Mouse (Mus musculus) midbrain, postnatal 0 days (tissue): ENCODE measurements at regions not wholly inside any gene's neighbourhood (a gene's known extent, or its start where the extent isn't known, plus 50 kb on each side); places are given as distances from the start of the nearest gene placed in this dataset.
"Not testable (repeated sequence)": the region's sequence is repeated elsewhere in the genome, so short reads cannot be mapped to it uniquely, and the experiment has no call there.

Experiments
- ATAC-seq: fragments of 200-750 bp; cut with Nextera tagmentation; 2 replicates; pipeline ENCODE4 v1.8.0; 2017; ENCODE audit warnings: moderate number of reproducible peaks, mild to moderate bottlenecking, moderate TSS enrichment, moderate library complexity; ENCODE audit not compliant: low FRiP score
- DNase-seq: peaks from one replicate; pipeline ENCODE4 v3.0.0-alpha.2; 2015; ENCODE audit warnings: low spot score
- H3K27ac ChIP-seq: fragments of 300-500 bp; sonication (generic); 2 replicates; pipeline ENCODE4 v1.5.1; 2014; ENCODE audit warnings: low read depth, mild to moderate bottlenecking, low read length, mixed read lengths
- H3K27me3 ChIP-seq: fragments of 300-500 bp; sonication (generic); 2 replicates; pipeline ENCODE4 v1.6.1; 2014; ENCODE audit warnings: low read length, control low read depth, mixed read lengths; ENCODE audit not compliant: insufficient read depth
- H3K36me3 ChIP-seq: fragments of 300-500 bp; sonication (generic); 2 replicates; pipeline ENCODE4 v1.6.1; 2014; ENCODE audit warnings: low read length, control low read depth, mixed read lengths; ENCODE audit not compliant: insufficient read depth
- H3K4me1 ChIP-seq: fragments of 300-500 bp; sonication (generic); 2 replicates; pipeline ENCODE4 v1.6.1; 2014; ENCODE audit warnings: mild to moderate bottlenecking, control low read depth, antibody characterized with exemption, low read length, mixed read lengths; ENCODE audit not compliant: insufficient read depth
- H3K4me2 ChIP-seq: fragments of 300-500 bp; sonication (generic); 2 replicates; pipeline ENCODE4 v1.6.1; 2014; ENCODE audit warnings: low read depth, mild to moderate bottlenecking, low read length, mixed read lengths; ENCODE audit not compliant: poor library complexity, severe bottlenecking
- H3K4me3 ChIP-seq: fragments of 300-500 bp; sonication (generic); 2 replicates; pipeline ENCODE4 v1.5.1; 2014; ENCODE audit warnings: low read depth, mild to moderate bottlenecking, low read length, moderate library complexity
- H3K9ac ChIP-seq: fragments of 300-500 bp; sonication (generic); replicated peaks from 2 replicates; pipeline ENCODE4 v1.6.1; 2014; ENCODE audit warnings: mild to moderate bottlenecking, low read length, moderate library complexity, mixed read lengths; ENCODE audit not compliant: poor library complexity, severe bottlenecking
- H3K9me3 ChIP-seq: fragments of 300-500 bp; sonication (generic); 2 replicates; pipeline ENCODE4 v1.6.1; 2016; ENCODE audit warnings: low read length, control low read depth
- CTCF ChIP-seq: IDR thresholded peaks from 2 replicates; pipeline ENCODE4 v1.5.1; 2016; ENCODE audit warnings: antibody characterized with exemption, mild to moderate bottlenecking
- WGBS: fragments of 180-500 bp; shearing (Covaris S2); extraction: QIAGEN DNeasy Blood & Tissue Kit; methylation state at CpG from one replicate; pipeline ENCODE4 v1.1.7; 2014; 5-methylcytosine and 5-hydroxymethylcytosine counted together

GRCm38 (mm10) chr16:21004871-21005270 lies 148.9 kb downstream of the Teddm3 start:
- DNase-seq (no peak), ATAC-seq (no peak)
- Histone ChIP-seq H3K4me2 (no peak overlapping the region), H3K36me3 (no peaks in the 10 kb centered on the region), H3K4me3 (no peak overlapping the region), H3K4me1 (no peaks in the 10 kb centered on the region), H3K9me3 (no peaks in the 10 kb centered on the region), H3K27ac (no peak overlapping the region), H3K9ac (no peak overlapping the region), H3K27me3 (no peaks in the 10 kb centered on the region)
- no peak for TF ChIP-seq CTCF

DNA sequence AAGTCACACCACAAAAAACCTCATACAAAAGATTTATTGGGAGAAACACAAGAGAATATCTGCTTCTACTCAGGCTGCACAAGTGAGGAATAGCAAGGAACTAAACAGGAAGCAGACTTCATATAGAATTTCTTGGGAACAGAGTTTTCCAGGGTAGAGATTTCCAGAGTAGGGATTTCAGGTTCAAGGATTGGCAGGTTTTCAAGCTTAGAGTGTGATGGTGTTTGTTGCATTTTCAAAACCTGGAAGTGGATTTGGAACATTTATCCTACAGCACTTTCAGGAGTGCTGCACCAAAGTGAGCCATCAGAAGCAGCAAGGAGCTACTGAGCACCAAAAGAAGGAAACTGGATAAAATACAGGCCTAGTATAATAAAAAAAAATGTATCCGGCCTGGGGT lies 152.7 kb downstream of the Teddm3 start:
- H3K4me2 ChIP-seq: no peak overlapping the region
- TF ChIP-seq CTCF: no peak
- no peak overlapping the region for H3K9ac ChIP-seq
- ATAC-seq (no peak), DNase-seq (no peak)
- no peaks in the 10 kb centered on the region for H3K27me3 ChIP-seq
- no peaks in the 10 kb centered on the region for H3K9me3 ChIP-seq
- H3K27ac ChIP-seq: no peak overlapping the region
- H3K36me3 ChIP-seq: no peaks in the 10 kb centered on the region
- no peak overlapping the region for H3K4me3 ChIP-seq
- H3K4me1 ChIP-seq: no peaks in the 10 kb centered on the region
- 83% methylated on average over 1 of the region's 1 CpGs for WGBS

- H3K27ac ChIP-seq: no peak overlapping the region
- DNase-seq (no peak), ATAC-seq (no peak)
- no peak overlapping the region for H3K4me3 ChIP-seq
- H3K36me3 ChIP-seq: no peaks in the 10 kb centered on the region
- no peaks in the 10 kb centered on the region for H3K27me3 ChIP-seq
- 92% methylated on average over 2 of the region's 2 CpGs for WGBS
- TF ChIP-seq CTCF: no peak
- no peaks in the 10 kb centered on the region for H3K9me3 ChIP-seq
- no peak overlapping the region for H3K4me2 ChIP-seq
- H3K4me1 ChIP-seq: no peaks in the 10 kb centered on the region
- H3K9ac ChIP-seq: no peak overlapping the region
Observed at GRCm38 (mm10) chr16:20990524-20990923, 163.3 kb downstream of the Teddm3 start.

DNA sequence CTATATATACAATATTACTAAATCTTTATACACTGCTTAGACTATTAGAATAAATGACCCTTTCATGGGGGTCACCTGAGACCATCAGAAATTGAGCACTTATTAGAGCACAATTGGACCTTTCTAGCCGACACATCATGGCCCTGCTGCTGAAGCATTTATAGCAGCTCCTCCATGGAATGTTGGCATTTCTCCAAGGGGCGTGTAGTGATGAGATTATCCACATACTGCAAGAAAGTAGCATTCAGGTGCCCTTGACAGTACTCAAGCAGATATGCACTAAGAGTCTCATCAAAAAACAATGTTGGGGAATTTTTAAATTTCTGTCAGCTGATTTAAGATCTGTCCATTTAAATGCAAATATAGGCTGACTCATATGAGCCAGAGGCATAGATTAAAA lies 178.4 kb downstream of the Teddm3 start:
- Histone ChIP-seq H3K4me2 (no peak overlapping the region), H3K36me3 (no peaks in the 10 kb centered on the region), H3K9me3 (no peaks in the 10 kb centered on the region), H3K9ac (no peak overlapping the region), H3K27ac (no peak overlapping the region), H3K4me1 (no peaks in the 10 kb centered on the region), H3K4me3 (no peak overlapping the region), H3K27me3 (no peaks in the 10 kb centered on the region)
- ATAC-seq: no peak
- no peak for TF ChIP-seq CTCF
- WGBS: 46% methylated on average over 2 of the region's 2 CpGs
- peak; percentile 32 for DNase-seq

DNA sequence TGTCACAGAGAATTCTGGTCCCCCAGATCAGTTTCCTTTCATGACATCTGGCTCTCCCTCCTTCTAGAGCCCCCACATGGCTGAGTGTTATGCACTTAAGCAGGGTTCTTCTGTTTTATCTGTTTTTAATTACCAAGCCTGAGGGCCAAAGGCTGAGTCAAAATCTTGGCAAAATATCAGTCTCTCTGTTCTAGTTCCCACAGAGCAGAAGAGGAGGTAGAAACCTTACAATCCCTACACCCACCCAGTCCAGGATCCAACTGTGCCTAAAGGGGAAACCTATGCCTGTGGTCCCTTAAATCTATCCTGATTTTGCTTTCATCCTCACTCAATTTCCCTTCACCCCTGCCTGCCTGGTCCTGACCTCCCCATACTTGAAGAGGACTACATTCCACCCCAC lies 181.4 kb downstream of the Teddm3 start:
- Histone ChIP-seq H3K9ac (no peak overlapping the region), H3K27ac (no peak overlapping the region), H3K4me2 (no peak overlapping the region), H3K36me3 (no peaks in the 10 kb centered on the region), H3K27me3 (no peaks in the 10 kb centered on the region), H3K4me3 (no peak overlapping the region), H3K4me1 (no peaks in the 10 kb centered on the region), H3K9me3 (no peaks in the 10 kb centered on the region)
- ATAC-seq (no peak), DNase-seq (no peak)
- no peak for TF ChIP-seq CTCF

- 63% methylated on average over 10 of the region's 10 CpGs for WGBS
- Histone ChIP-seq H3K27me3 (no peaks in the 10 kb centered on the region), H3K9me3 (no peaks in the 10 kb centered on the region), H3K27ac (no peak overlapping the region), H3K9ac (no peak overlapping the region), H3K4me1 (no peaks in the 10 kb centered on the region), H3K36me3 (no peaks in the 10 kb centered on the region), H3K4me3 (no peak overlapping the region), H3K4me2 (no peak overlapping the region)
- DNase-seq (peak; percentile 62), ATAC-seq (no peak)
- no peak for TF ChIP-seq CTCF
Observed at GRCm38 (mm10) chr16:20958905-20959304, 194.9 kb downstream of the Teddm3 start.

DNA sequence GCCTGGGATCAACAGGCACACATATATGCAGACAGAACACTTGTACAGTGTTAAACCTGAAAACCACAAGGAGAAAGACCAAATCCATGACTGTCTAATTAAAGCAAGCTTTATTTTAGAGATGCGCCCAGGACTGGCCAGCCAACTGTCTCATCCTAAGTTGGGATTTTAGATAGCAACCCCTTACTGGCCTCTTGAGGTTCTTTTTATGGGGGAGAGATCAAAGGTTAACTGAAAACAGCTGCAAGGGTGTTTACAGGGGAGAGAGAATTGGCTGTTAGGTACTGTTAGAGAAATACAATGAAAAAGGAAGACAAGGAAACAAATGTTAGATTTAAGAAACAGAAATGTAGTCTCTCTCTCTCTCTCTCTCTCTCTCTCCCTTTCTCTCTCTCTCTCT lies 202.4 kb upstream of the Thpo start:
- WGBS: 88% methylated on average over 1 of the region's 1 CpGs
- DNase-seq: no peak
- ATAC-seq: no peak
- H3K36me3 ChIP-seq: no peaks in the 10 kb centered on the region
- TF ChIP-seq CTCF: no peak
- no peak overlapping the region for H3K4me3 ChIP-seq
- no peak overlapping the region for H3K27ac ChIP-seq
- H3K4me2 ChIP-seq: no peak overlapping the region
- no peak overlapping the region for H3K9ac ChIP-seq
- no peaks in the 10 kb centered on the region for H3K27me3 ChIP-seq
- H3K9me3 ChIP-seq: no peaks in the 10 kb centered on the region
- H3K4me1 ChIP-seq: no peaks in the 10 kb centered on the region

- not testable (repeated sequence) for H3K4me3 ChIP-seq, ATAC-seq, H3K4me1 ChIP-seq, H3K4me2 ChIP-seq, H3K27ac ChIP-seq, H3K36me3 ChIP-seq, H3K9me3 ChIP-seq, H3K9ac ChIP-seq, H3K27me3 ChIP-seq, DNase-seq
Observed at GRCm38 (mm10) chr16:20934846-20935245, 200.5 kb upstream of the Thpo start.

DNA sequence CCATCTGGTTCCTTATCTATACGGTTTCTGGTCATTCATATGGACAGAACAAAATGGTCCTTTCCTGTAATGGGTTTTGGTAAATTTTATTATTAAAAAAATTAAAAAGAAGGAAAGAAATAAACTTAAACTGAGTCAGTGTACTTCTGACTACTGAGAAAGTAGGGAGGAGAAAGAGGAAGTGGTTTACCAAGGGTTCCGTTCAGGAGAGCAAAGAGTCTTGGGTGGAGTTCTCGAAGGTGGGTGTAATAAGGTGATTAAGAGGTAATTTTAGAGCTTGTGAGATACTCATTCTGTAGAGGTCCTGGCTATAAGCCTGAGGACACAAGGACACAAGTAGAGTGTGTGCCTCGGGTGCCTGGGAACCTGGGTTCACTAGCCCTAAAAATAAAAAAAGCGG lies 195.7 kb upstream of the Thpo start:
- H3K27me3 ChIP-seq, ATAC-seq, DNase-seq, H3K9ac ChIP-seq, H3K36me3 ChIP-seq, H3K4me2 ChIP-seq, H3K4me1 ChIP-seq, H3K27ac ChIP-seq, H3K4me3 ChIP-seq, H3K9me3 ChIP-seq: not testable (repeated sequence)
- WGBS: 90% methylated on average over 5 of the region's 5 CpGs
